In the genomic region with DNA sequence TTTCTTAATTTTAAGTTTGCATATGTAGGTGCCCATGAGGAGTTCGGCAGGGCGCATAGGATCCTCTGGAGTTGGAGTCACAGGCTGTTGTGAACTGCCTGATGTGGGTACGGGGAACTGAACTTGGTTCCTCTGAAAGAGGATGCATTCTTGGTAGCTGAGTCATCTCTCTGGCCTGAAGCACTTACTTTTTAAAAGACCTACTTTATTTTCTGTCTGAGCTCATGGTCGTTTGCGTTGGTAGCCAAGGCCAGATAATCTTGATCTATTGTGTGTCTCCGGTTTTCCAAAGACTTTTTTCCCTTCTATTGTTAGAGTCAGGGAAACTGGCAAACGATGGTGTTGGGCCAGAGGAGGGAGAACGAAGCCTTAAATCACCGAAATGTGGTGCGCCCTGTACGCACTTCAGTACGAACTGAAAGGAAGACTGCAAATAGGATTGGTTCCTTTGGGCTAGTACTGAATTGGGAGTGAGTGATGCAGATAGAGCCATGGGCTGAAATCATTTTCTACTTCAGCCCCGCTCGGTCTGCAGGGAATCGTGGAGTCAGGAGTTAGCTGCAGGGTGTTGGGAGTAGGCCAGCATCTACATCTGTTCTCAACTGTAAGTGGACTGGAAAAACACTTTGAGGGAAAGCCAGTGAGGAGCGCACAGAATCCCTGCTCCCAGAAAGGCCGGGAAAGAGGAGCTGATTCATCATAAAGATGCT, we compare ENCODE assay signal across 9 mouse cellular contexts. TPM values are rescaled to one million over a fixed set of nuclear protein-coding genes. Genes with fewer than 3 reads are reported as not detected.
DNase-seq lines count a peak whose midpoint lies in the region; ATAC-seq lines count a peak whose summit lies in the region.
"Had no signal": no experiment of that assay in that cellular context is flagged by ENCODE, and none has a peak within 500 bp of the region (broad histone marks: within the 10 kb centered on the region; RNA-seq: fewer than 3 reads in every experiment).

No protein-coding gene starts in this region.

- no peaks in the 10 kb centered on the region for H3K9me3 ChIP-seq in hindbrain, embryonic 15.5 days
- H3K9me3 ChIP-seq in hindbrain, embryonic 10.5 days, result no peaks in the 10 kb centered on the region
- H3K9me3 ChIP-seq in embryonic facial prominence, embryonic 13.5 days, result no peaks in the 10 kb centered on the region
- no peaks in the 10 kb centered on the region for H3K9me3 ChIP-seq in heart, embryonic 16.5 days (replicated peaks; ENCODE audit: control insufficient read depth, low read length)

- H3K4me2 ChIP-seq in hindbrain, embryonic 15.5 days, result 0 out of 2 replicates have a peak overlapping the region, but pooled peaks have one; percentile 9
- H3K4me2 ChIP-seq in embryonic facial prominence, embryonic 13.5 days, result peak overlapping the region; percentile 20; the same call in 1 of the 2 replicates
- peak overlapping the region; percentile 49 for H3K4me2 ChIP-seq in heart, embryonic 16.5 days (ENCODE audit: low read depth, low read length)

- no peak for DNase-seq in hindbrain, embryonic 10.5 days (ENCODE audit: low spot score)
- peak; percentile 35 for DNase-seq in ZHBTc4 (ENCODE audit: low read depth, low spot score)
- DNase-seq in left cerebral cortex, adult 11 months (ENCODE audit: low spot score), result peak; percentile 29
- no peak for DNase-seq in layer of hippocampus, adult 9-11 months

- H3K27ac ChIP-seq in hindbrain, embryonic 15.5 days (replicated peaks), result peak overlapping the region; percentile 71
- no peak overlapping the region for H3K27ac ChIP-seq in hindbrain, embryonic 10.5 days
- H3K27ac ChIP-seq in embryonic facial prominence, embryonic 13.5 days, result peak overlapping the region; percentile 80
- H3K27ac ChIP-seq in heart, embryonic 16.5 days (ENCODE audit: low read length), result peak overlapping the region; percentile 82

- no peaks in the 10 kb centered on the region for H3K36me3 ChIP-seq in hindbrain, embryonic 15.5 days
- no peaks in the 10 kb centered on the region for H3K36me3 ChIP-seq in hindbrain, embryonic 10.5 days
- no peaks in the 10 kb centered on the region for H3K36me3 ChIP-seq in embryonic facial prominence, embryonic 13.5 days
- no peaks in the 10 kb centered on the region for H3K36me3 ChIP-seq in heart, embryonic 16.5 days (ENCODE audit: control insufficient read depth, insufficient read depth)

- no peak overlapping the region for H3K9ac ChIP-seq in hindbrain, embryonic 15.5 days
- 0 out of 2 replicates have a peak overlapping the region, but pooled peaks have one; percentile 21 for H3K9ac ChIP-seq in embryonic facial prominence, embryonic 13.5 days
- H3K9ac ChIP-seq in heart, embryonic 16.5 days (ENCODE audit: low read length), result peak overlapping the region; percentile 16; the same call in 1 of the 2 replicates

- H3K4me1 ChIP-seq in hindbrain, embryonic 15.5 days (replicated peaks), result 0 out of 2 replicates have a peak, but pooled peaks cover 6% of the 10 kb centered on the region
- no peaks in the 10 kb centered on the region for H3K4me1 ChIP-seq in hindbrain, embryonic 10.5 days (replicated peaks)
- H3K4me1 ChIP-seq in embryonic facial prominence, embryonic 13.5 days, result peaks cover 18% of the 10 kb centered on the region
- H3K4me1 ChIP-seq in heart, embryonic 16.5 days (ENCODE audit: control insufficient read depth, insufficient read depth, low read length), result no peaks in the 10 kb centered on the region; the same call in 1 of the 2 replicates

- WGBS in hindbrain, embryonic 15.5 days, result 46% methylated on average over 17 of the region's 17 CpGs
- WGBS in hindbrain, embryonic 10.5 days, result 76% methylated on average over 17 of the region's 17 CpGs
- WGBS in embryonic facial prominence, embryonic 13.5 days, result 52% methylated on average over 17 of the region's 17 CpGs
- 45% methylated on average over 17 of the region's 17 CpGs for WGBS in heart, embryonic 16.5 days

- peak; percentile 77 for ATAC-seq in hindbrain, embryonic 15.5 days (ENCODE audit: low FRiP score, low read depth)
- no peak for ATAC-seq in embryonic facial prominence, embryonic 13.5 days (ENCODE audit: insufficient number of reproducible peaks, insufficient read depth, low FRiP score, low TSS enrichment, low read depth)
- ATAC-seq in heart, embryonic 16.5 days (replicated peaks; ENCODE audit: extremely low read depth, insufficient read depth, low FRiP score), result peak; percentile 54
- 0 out of 2 replicates have a peak, but pooled peaks have one; percentile 42 for ATAC-seq in megakaryocyte-erythroid progenitor cell, adult 5-6 weeks (replicated peaks; ENCODE audit: low FRiP score, low TSS enrichment, poor library complexity, severe bottlenecking)
- ATAC-seq: Patski had no signal

- H3K4me3 ChIP-seq in hindbrain, embryonic 15.5 days, result no peak overlapping the region
- no peak overlapping the region for H3K4me3 ChIP-seq in hindbrain, embryonic 10.5 days
- no peak overlapping the region for H3K4me3 ChIP-seq in embryonic facial prominence, embryonic 13.5 days
- peak overlapping the region; percentile 29 for H3K4me3 ChIP-seq in heart, embryonic 16.5 days (ENCODE audit: low read length)

- no peaks in the 10 kb centered on the region for H3K27me3 ChIP-seq in hindbrain, embryonic 15.5 days
- H3K27me3 ChIP-seq in hindbrain, embryonic 10.5 days (ENCODE audit: insufficient read depth, poor library complexity, severe bottlenecking), result no peaks in the 10 kb centered on the region
- no peaks in the 10 kb centered on the region for H3K27me3 ChIP-seq in embryonic facial prominence, embryonic 13.5 days
- H3K27me3 ChIP-seq in heart, embryonic 16.5 days (ENCODE audit: control insufficient read depth, insufficient read depth, low read length), result no peaks in the 10 kb centered on the region
- H3K27me3 ChIP-seq: Patski had no signal

RNA-seq across cellular contexts. Expression of gene Cemip2, which starts 40.1 kb away (rescaled TPM):
- polyA plus RNA-seq in hindbrain, embryonic 15.5 days (2015; fragmentation: Nextera tagmentation; extraction: Ambion mirVana), result 24.0 and 31.0 TPM in 2 replicates
- 86.4 and 93.6 TPM in 2 replicates for polyA plus RNA-seq in hindbrain, embryonic 10.5 days (2016; fragmentation: Nextera tagmentation; extraction: Ambion mirVana)
- 33.4 and 34.4 TPM in 2 replicates for polyA plus RNA-seq in embryonic facial prominence, embryonic 13.5 days (2015; fragmentation: Nextera tagmentation; extraction: Ambion mirVana)
- polyA plus RNA-seq in heart, embryonic 16.5 days (2015; fragmentation: Nextera tagmentation; extraction: Ambion mirVana), result 36.4 and 40.1 TPM in 2 replicates
- total RNA-seq in megakaryocyte-erythroid progenitor cell, adult 5-6 weeks (2014; fragmentation: Nextera tagmentation), result 1.1 and 3.8 TPM in 2 replicates
- total RNA-seq in megakaryocyte-erythroid progenitor cell, adult 5-6 weeks (2017), result 3.3 and 4.6 TPM in 2 replicates

Comparison
In these comparisons a context has a peak if more than half of its experiments do, and no peak if none do; other contexts are left out.
1. DNase-seq: peak in ZHBTc4 (single experiment) and left cerebral cortex, adult 11 months (single experiment); none in hindbrain, embryonic 10.5 days (single experiment) and layer of hippocampus, adult 9-11 months (single experiment).
2. Peak in every context shown above with its lines, with median percentiles within 50 percentile points of each other: H3K4me2 ChIP-seq.